In the genomic region with DNA sequence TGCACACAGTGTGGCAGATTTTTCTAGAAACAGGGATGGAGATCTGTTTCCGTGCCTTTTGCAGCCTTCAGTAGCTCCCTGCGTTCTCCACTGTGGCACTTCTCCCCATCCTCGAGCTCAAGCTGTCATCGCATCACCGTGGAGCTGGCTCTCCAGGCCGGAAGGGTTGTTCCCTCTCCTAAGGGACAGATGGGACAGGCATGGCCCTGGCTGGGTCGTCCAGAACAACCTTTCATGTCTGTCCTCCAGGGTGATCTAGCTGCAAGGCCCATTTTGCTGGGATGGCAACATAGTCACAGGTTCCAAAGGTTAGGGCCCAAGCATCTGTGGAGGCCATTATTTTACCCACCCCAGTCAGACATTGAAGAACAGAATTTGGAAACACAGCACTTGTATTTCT, we compare ENCODE assay signal across 20 mouse cellular contexts. TPM values are rescaled to one million over a fixed set of nuclear protein-coding genes. Genes with fewer than 3 reads are reported as not detected.
A peak's percentile ranks its signal among the peaks of the same experiment; 100 is the strongest.
DNase-seq lines count a peak whose midpoint lies in the region; ATAC-seq and TF ChIP-seq lines count a peak whose summit lies in the region.
"Had no signal": no experiment of that assay in that cellular context is flagged by ENCODE, and none has a peak within 500 bp of the region (broad histone marks: within the 10 kb centered on the region; RNA-seq: fewer than 3 reads in every experiment).

No protein-coding gene starts in this region.

- H3K9ac ChIP-seq in midbrain, embryonic 11.5 days (ENCODE audit: low read length), result no peak overlapping the region
- no peak overlapping the region for H3K9ac ChIP-seq in midbrain, postnatal 0 days (replicated peaks; ENCODE audit: low read length, poor library complexity, severe bottlenecking)
- H3K9ac ChIP-seq: embryonic facial prominence, embryonic 13.5 days; embryonic facial prominence, embryonic 15.5 days; forebrain, embryonic 12.5 days had no signal

- no peak overlapping the region for H3K4me2 ChIP-seq in midbrain, embryonic 11.5 days
- no peak overlapping the region for H3K4me2 ChIP-seq in midbrain, postnatal 0 days (ENCODE audit: low read depth, low read length, poor library complexity, severe bottlenecking)
- H3K4me2 ChIP-seq: embryonic facial prominence, embryonic 13.5 days; embryonic facial prominence, embryonic 15.5 days; forebrain, embryonic 12.5 days had no signal

- no peaks in the 10 kb centered on the region for H3K27me3 ChIP-seq in midbrain, embryonic 11.5 days (ENCODE audit: control insufficient read depth, insufficient read depth, low read length)
- H3K27me3 ChIP-seq in midbrain, postnatal 0 days (ENCODE audit: insufficient read depth, low read length), result no peaks in the 10 kb centered on the region
- H3K27me3 ChIP-seq: embryonic facial prominence, embryonic 15.5 days had no signal

- 72% methylated on average over 7 of the region's 7 CpGs for WGBS in midbrain, embryonic 11.5 days
- WGBS in midbrain, postnatal 0 days, result 77% methylated on average over 7 of the region's 7 CpGs
- 93% methylated on average over 7 of the region's 7 CpGs for WGBS in macrophage (ENCODE audit: missing documents)

- H3K27ac ChIP-seq in midbrain, embryonic 11.5 days (ENCODE audit: low read depth, low read length), result no peak overlapping the region
- no peak overlapping the region for H3K27ac ChIP-seq in midbrain, postnatal 0 days (ENCODE audit: low read depth, low read length)
- H3K27ac ChIP-seq in bone marrow macrophage, adult 2 months (ENCODE audit: insufficient read depth, low read depth, low read length), result peak overlapping the region; percentile 50
- peak overlapping the region; percentile 65 for H3K27ac ChIP-seq in macrophage
- H3K27ac ChIP-seq: embryonic facial prominence, embryonic 13.5 days; embryonic facial prominence, embryonic 15.5 days; forebrain, embryonic 10.5 days; forebrain, embryonic 12.5 days had no signal

- TF ChIP-seq POLR2A in bone marrow macrophage, adult 2 months (IDR thresholded peaks at IDR 0.05; ENCODE audit: borderline replicate concordance, low read depth, low read length), result no peak

- no peak overlapping the region for H3K4me3 ChIP-seq in midbrain, embryonic 11.5 days (ENCODE audit: low read depth, low read length)
- no peak overlapping the region for H3K4me3 ChIP-seq in midbrain, postnatal 0 days (ENCODE audit: low read depth, low read length)
- no peak overlapping the region for H3K4me3 ChIP-seq in bone marrow macrophage, adult 2 months (ENCODE audit: insufficient read depth, low read length)
- H3K4me3 ChIP-seq in macrophage (ENCODE audit: inconsistent target), result no peak overlapping the region
- H3K4me3 ChIP-seq: embryonic facial prominence, embryonic 13.5 days; embryonic facial prominence, embryonic 15.5 days; erythroblast, embryonic 14.5 days; forebrain, embryonic 10.5 days; forebrain, embryonic 12.5 days had no signal

- no peaks in the 10 kb centered on the region for H3K79me2 ChIP-seq in macrophage (ENCODE audit: inconsistent target)

- no peak for ATAC-seq in midbrain, embryonic 11.5 days (ENCODE audit: low FRiP score)
- no peak for ATAC-seq in midbrain, postnatal 0 days (ENCODE audit: low FRiP score)
- ATAC-seq: forebrain, embryonic 14.5 days; forebrain, embryonic 16.5 days had no signal

- H3K36me3 ChIP-seq in midbrain, embryonic 11.5 days (ENCODE audit: control insufficient read depth, insufficient read depth, low read length), result no peaks in the 10 kb centered on the region
- H3K36me3 ChIP-seq in midbrain, postnatal 0 days (ENCODE audit: insufficient read depth, low read length), result no peaks in the 10 kb centered on the region
- H3K36me3 ChIP-seq in macrophage (ENCODE audit: inconsistent target), result no peaks in the 10 kb centered on the region
- H3K36me3 ChIP-seq: embryonic facial prominence, embryonic 13.5 days; embryonic facial prominence, embryonic 15.5 days; forebrain, embryonic 10.5 days; forebrain, embryonic 12.5 days had no signal

- DNase-seq in midbrain, embryonic 11.5 days (ENCODE audit: low spot score, missing footprints), result peak; percentile 72
- DNase-seq in midbrain, postnatal 0 days (ENCODE audit: low spot score), result no peak
- DNase-seq in c-Kit-positive CD71-positive TER-119-positive erythroid progenitor cells, embryonic 14.5 days (ENCODE audit: low spot score), result no peak
- DNase-seq: adrenal gland, adult 2 months; adrenal gland, postnatal 10 days; adrenal gland, postnatal 25 days; cerebellum, adult 8-10 months; cerebellum, adult 9-11 months; cerebellum, postnatal 14 days; cerebellum, postnatal 36 days; embryo, embryonic 11 days had no signal

- H3K4me1 ChIP-seq in midbrain, embryonic 11.5 days (ENCODE audit: control insufficient read depth, insufficient read depth, low read length), result no peaks in the 10 kb centered on the region
- no peaks in the 10 kb centered on the region for H3K4me1 ChIP-seq in midbrain, postnatal 0 days (ENCODE audit: insufficient read depth, low read length)
- H3K4me1 ChIP-seq in bone marrow macrophage, adult 2 months (ENCODE audit: control insufficient read depth, insufficient read depth, low read length), result peaks cover 33% of the 10 kb centered on the region
- H3K4me1 ChIP-seq: embryonic facial prominence, embryonic 13.5 days; embryonic facial prominence, embryonic 15.5 days; forebrain, embryonic 10.5 days; forebrain, embryonic 12.5 days had no signal

- TF ChIP-seq CTCF in midbrain, postnatal 0 days (IDR thresholded peaks at IDR 0.05), result no peak
- TF ChIP-seq CTCF in bone marrow macrophage, adult 2 months (IDR thresholded peaks at IDR 0.05; ENCODE audit: low read depth, low read length), result no peak

- no peaks in the 10 kb centered on the region for H3K9me3 ChIP-seq in midbrain, embryonic 11.5 days (ENCODE audit: control insufficient read depth, low read length)
- H3K9me3 ChIP-seq in midbrain, postnatal 0 days (ENCODE audit: low read length), result no peaks in the 10 kb centered on the region
- H3K9me3 ChIP-seq: embryonic facial prominence, embryonic 13.5 days; embryonic facial prominence, embryonic 15.5 days; forebrain, embryonic 10.5 days; forebrain, embryonic 12.5 days had no signal

RNA-seq across cellular contexts. Expression of gene Shcbp1l, which starts 6.2 kb away (rescaled TPM):
- 0.10 and 0.22 TPM in 2 replicates for polyA plus RNA-seq in midbrain, embryonic 11.5 days (2014; fragmentation: Nextera tagmentation; extraction: Ambion mirVana)
- total RNA-seq in midbrain, postnatal 0 days (2014; rRNA removed), result 0.93 and 2.6 TPM in 2 replicates
- polyA plus RNA-seq in midbrain, postnatal 0 days (2015; fragmentation: Nextera tagmentation; extraction: Ambion mirVana), result 1.2 and 1.3 TPM in 2 replicates
- 0.84 and 2.0 TPM in 2 replicates for polyA plus RNA-seq in bone marrow macrophage, adult 2 months (2012; ENCODE audit: insufficient read depth, insufficient read length, missing spikeins)
- total RNA-seq in macrophage (2018; cell fraction: chromatin; rRNA removed), result 10 to 100 TPM in 7 of 26 experiments, 1 to 10 TPM in 19; 1.8 to 15.2 (median 6.8) TPM
- total RNA-seq in macrophage (2018; cell fraction: cytosol; rRNA removed), result 1 to 10 TPM in 5 of 26 experiments, under 1 TPM in 21; 0.37 to 1.5 (median 0.58) TPM
- total RNA-seq in macrophage (2018; cell fraction: nucleus; rRNA removed), result 10 to 100 TPM in 9 of 26 experiments, 1 to 10 TPM in 17; 1.7 to 22.4 (median 6.6) TPM
- polyA plus RNA-seq in macrophage (2018), result 0.53 to 1.9 TPM (median 0.63 TPM) in 3 replicates
- polyA plus RNA-seq: erythroblast, embryonic 14.5 days had no signal

RNA-seq across cellular contexts. Expression of gene Dhx9, which starts 56.3 kb away (rescaled TPM):
- 27.0 and 35.6 TPM in 2 replicates for polyA plus RNA-seq in midbrain, embryonic 11.5 days (2014; fragmentation: Nextera tagmentation; extraction: Ambion mirVana)
- total RNA-seq in midbrain, postnatal 0 days (2014; rRNA removed), result 53.7 and 134 TPM in 2 replicates
- 20.3 and 30.0 TPM in 2 replicates for polyA plus RNA-seq in midbrain, postnatal 0 days (2015; fragmentation: Nextera tagmentation; extraction: Ambion mirVana)
- 61.2 and 67.9 TPM in 2 replicates for polyA plus RNA-seq in bone marrow macrophage, adult 2 months (2012; ENCODE audit: insufficient read depth, insufficient read length, missing spikeins)
- 100 to 1,000 TPM; 139 to 418 (median 222) TPM for total RNA-seq in macrophage (2018; cell fraction: chromatin; rRNA removed)
- 10 to 100 TPM; 29.3 to 79.3 (median 55.6) TPM for total RNA-seq in macrophage (2018; cell fraction: cytosol; rRNA removed)
- total RNA-seq in macrophage (2018; cell fraction: nucleus; rRNA removed), result 100 to 1,000 TPM in 22 of 26 experiments, 10 to 100 TPM in 4; 81.2 to 270 (median 124) TPM
- polyA plus RNA-seq in macrophage (2018), result 51.6 to 87.8 TPM (median 81.8 TPM) in 3 replicates

Comparison
In these comparisons a context has a peak if more than half of its experiments do, and no peak if none do; other contexts are left out.
1. H3K27ac ChIP-seq: peak in bone marrow macrophage, adult 2 months (single experiment) and macrophage (single experiment); none in midbrain, embryonic 11.5 days (single experiment) and midbrain, postnatal 0 days (single experiment).